Mouse (Mus musculus): ENCODE measurements at regions not wholly inside any gene's neighbourhood (a gene's known extent, or its start where the extent isn't known, plus 50 kb on each side); places are given as distances from the start of the nearest gene placed in this dataset.

DNA sequence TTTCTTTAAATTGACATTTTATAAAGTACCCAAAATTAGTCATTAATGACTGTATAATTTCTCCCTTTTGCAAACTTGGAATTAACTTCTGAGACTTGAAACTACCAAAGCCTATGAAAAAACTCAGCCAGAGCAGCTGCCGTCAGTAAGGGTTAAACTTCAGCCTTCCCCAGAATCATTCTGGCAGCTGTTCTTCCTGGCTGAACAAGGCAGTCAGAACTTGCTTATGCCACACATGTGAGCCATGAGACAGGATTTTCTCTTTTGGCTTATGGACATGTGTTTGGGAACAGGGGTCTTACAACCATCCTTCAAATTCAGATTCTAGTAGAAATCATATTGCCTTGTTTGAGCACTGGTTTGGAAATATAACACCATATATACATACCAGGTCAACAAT lies 422.4 kb upstream of the Fat1 start:
- DNase-seq (ENCODE audit: low spot score in 2 of 2), result no peak

DNA sequence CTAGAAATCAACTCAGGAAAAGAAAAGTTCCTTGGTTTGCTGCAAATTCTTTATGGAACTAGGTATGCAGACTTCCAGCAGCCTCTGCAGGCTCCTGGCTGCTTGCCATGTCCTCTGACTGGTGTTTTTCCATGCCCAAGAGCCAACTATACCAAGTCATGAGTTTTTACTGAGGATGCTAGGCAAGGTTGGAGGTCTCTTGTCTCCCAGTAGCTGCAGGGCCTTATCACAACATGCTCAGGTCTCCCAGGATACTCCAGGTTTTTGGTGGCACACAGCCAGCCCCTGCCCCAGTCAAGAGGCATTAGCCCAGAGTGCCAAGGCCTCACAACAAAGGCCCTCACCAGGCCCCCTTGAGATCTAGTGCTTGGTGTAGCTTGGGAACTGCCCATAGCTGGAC lies 409.3 kb upstream of the Fat1 start:
- DNase-seq (ENCODE audit: low spot score in 2 of 2), result no peak

- no peak for DNase-seq (ENCODE audit: low spot score in 2 of 2)
Observed at GRCm38 (mm10) chr8:44529696-44530095, 405.6 kb upstream of the Fat1 start.

GRCm38 (mm10) chr8:44548885-44549284 lies 386.4 kb upstream of the Fat1 start:
- no peak for DNase-seq (ENCODE audit: low spot score in 2 of 2)

DNA sequence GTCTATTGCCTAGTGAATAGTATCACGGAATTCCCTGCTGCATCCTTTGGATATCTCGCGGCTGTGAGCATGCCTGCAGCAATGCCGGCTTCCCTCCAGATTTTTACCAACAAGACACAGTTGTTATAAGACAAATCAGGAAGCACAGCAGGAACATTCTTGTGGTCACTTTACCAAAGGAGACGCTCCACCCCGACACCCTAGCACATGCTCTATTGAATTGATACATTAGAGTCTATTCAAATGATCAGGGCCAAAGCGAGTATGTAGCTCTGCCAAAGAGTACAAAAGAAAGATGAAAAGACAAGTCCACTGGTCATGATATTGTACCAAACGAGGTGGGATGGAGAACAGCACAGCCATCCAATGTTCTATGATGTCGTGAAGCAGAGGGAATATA lies 376.1 kb upstream of the Fat1 start:
- DNase-seq (ENCODE audit: low spot score in 2 of 2), result no peak

DNA sequence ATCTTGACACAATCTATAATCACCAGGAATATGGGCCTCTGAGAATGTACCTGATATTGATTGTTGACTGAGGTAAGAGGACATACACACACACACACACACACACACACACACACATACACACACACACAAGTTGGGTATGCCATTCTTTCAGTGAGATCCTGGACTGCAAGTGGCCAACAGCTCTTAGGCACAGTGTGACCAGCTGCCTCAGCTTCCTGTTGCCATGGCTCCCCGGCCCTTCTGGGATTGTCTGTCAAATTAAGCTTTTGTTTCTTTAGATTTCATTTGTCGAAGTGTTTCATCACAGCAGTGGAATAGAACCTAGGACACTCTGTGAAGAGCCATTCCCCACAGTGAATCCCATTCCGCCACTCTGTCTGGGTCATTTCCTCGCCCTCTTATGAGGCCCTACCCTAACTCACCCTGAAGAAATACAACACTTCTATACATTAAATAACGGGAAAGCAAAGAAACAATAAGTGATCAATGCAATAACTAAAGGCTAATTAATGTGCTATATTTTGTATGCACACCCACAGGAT lies 358.9 kb upstream of the Fat1 start:
- no peak for DNase-seq (ENCODE audit: low spot score in 2 of 2)

DNA sequence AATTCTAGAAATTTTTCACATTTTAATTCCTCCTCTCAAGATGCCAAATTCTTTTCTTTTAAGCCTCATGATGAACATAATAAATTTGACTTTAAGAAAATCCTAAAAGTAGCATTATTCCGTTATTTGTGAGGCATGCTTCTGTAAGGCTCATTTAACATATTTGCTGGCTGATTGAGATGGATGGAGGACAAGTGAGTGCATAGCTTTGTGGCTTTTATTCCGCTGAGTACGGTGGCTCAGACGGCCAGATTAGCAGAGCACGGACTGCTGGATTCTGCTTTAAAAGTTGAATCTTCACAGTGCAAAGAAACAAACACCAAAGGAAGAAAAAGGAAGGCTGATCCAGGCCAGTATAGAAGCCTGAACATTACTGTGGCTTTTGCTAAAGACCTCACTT lies 358.3 kb upstream of the Fat1 start:
- DNase-seq (ENCODE audit: low spot score in 2 of 2), result no peak
